Mouse (Mus musculus): ENCODE results near the gene Esp36. TPM values are rescaled to one million over a fixed set of nuclear protein-coding genes. Genes with fewer than 3 reads are reported as not detected.

The Esp36 gene
- not detected in 4 replicates for total RNA-seq (2023)

GRCm38 (mm10) chr17:38420085-38420484, at the start of gene Esp36:
Gene Esp36, minus strand, starts transcription at chr17:38420185.

Other genes starting within 250 kb of the Esp36 start
- not detected in 4 replicates for gene Olfr134, start 248.8 kb downstream of the Esp36 start, total RNA-seq (2023)
- not detected in 4 replicates for gene Olfr135, start 215.8 kb downstream of the Esp36 start, total RNA-seq (2023)
- not detected in 4 replicates for gene Olfr138, start 159.2 kb downstream of the Esp36 start, total RNA-seq (2023)
- not detected in 4 replicates for gene Olfr137, start 112.6 kb downstream of the Esp36 start, total RNA-seq (2023)
- gene Olfr136, start 90.4 kb downstream of the Esp36 start, total RNA-seq (2023) = not detected in 4 replicates
- gene Esp34, start 134.0 kb upstream of the Esp36 start, total RNA-seq (2023) = not detected in 4 replicates
- gene Esp31, start 219.3 kb upstream of the Esp36 start, total RNA-seq (2023) = not detected in 4 replicates